Mouse (Mus musculus): ENCODE measurements around the gene Trpv1.

Trpv1 gene

DNA sequence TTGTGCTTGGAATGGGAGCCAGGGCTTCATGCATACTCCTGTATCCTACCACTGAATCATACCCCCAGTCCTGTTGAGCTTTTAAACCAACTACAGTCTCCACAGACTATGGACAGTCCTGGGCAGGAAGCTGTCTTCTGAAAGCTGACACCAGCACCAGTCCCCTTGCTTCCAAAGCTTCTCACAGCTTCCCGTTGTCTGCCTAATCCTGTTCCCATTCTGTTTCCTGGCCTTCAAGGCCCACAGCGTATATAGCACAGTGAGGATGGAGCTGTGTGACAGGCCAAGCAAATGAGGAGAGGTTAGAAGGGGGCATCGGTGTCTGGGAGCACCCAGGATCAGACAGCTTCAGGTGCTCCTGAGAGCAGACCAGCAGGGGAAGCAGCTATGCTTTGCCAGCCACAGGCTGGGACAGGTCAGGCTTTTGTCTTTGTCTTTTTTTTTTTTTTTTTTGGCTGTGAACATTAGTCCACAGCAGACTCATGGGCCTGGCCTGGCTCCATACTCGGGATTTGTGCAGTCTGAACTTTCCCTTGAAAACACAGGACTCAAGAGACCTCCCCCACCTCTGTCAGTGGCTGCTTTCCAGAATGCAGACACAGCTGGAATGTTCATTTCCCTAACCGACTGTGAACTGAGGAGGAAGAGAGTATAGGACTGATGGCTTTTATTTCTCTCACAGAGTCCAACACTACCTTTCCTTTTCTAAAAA is 2.1 kb downstream of the Trpv1 start:
- no peak for DNase-seq (ENCODE audit: low read depth, low spot score)

DNA sequence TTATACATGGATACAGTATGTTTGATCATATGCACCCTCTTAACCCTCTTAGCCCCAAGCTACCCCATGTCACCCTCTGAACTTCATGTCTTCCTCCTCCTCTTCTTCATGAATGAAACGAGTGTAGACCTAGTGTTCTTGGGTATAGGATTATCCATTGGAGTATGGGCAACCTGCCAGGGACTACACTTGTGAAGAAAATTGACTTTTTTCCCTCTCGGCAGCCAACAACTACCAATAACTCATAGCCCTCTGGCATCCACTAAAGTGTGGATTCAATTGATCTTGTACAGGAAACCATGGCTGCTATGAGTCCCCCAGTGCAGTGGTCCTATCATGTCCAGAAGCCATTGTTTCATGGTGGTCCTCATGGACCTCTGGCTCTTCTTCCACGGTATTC is 2.6 kb downstream of the Trpv1 start:
- DNase-seq (ENCODE audit: low read depth, low spot score): no peak

DNA sequence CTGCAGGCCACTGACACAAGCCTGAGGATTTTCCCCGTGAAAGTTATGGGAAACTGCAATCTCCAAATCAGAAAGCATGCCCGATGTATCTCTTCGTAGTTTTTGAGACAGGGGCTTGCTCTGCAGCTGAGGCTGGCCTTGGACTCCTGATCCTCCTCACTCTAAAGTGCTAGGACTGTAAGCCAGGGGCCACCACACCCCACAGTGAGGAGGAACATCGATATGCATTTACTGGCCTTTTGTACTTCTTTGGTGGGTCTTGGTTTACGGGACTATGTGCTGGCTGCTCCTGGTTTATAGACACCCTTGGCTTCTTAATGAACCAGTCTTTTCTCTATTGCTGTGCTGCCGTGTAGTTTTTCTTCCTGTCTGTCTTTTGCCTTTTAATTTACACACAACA is 8.1 kb downstream of the Trpv1 start:
- no peak for DNase-seq (ENCODE audit: low read depth, low spot score)

DNA sequence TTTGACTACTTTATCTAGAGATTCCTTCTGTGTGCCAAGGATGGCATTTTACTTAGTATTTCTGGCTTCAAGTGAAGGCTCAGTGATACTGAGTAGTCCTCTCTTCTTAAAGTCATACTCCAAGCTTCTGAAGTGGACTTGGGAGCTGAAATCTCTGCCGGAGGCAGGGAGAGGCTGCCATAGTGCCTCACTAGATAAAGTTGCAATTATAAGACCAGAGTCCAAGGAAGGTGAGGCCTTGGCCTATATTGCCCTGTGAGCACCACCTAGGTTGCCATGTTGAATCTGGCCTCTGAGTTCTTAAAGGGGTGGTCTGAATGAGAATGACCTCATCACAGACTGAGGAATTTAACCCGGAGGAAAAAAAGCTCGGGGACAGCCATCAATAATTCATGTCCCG is 8.7 kb downstream of the Trpv1 start:
- no peak for DNase-seq (ENCODE audit: low read depth, low spot score)

DNA sequence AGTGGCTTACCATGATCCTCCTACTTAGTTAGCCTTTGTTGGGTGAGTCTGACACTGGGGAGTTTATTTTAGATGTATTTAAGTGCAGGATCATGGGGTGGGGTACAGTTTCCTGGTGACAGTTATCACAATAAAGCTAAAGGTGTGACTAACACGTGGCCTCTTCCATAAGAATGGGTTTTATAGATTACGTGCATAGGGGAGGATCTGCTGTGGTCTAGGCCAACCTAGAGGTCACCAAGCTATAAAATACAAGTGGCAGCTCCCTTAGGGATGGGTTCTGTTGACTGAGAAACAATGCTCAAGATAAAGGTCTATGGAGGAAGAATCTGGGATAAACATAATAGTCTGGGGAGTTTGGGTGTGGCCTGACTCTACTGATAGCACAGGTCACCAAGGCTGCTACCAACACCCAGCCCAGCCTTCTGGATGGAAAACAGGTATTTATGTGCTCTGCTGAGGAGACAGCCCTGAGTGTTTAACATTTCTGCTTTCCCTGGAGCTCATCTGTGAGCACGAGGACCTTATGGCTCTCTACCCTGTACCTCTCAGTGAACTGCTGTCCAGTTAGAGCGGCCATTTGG is 23.4 kb downstream of the Trpv1 start:
- DNase-seq (ENCODE audit: low read depth, low spot score): no peak

DNA sequence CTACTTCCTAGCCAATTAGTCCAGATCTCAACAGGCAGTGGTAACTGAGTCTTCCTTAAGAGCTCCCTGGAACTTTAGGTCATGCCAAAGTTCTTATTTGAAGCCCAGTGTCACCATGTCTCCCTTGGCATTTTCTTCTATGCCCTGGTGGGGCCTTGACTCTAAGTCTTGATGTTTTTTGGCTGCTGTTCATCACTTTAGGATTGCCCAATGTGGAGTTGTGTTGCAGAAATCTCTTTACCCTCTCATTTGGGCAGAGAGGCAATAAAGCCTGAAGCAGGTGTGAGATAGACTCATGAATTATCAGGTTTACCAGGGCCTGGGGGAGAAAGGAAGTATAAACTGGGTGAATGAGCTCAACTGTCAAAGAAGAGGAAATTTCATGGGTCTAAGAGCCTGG is 24.6 kb downstream of the Trpv1 start:
- DNase-seq (ENCODE audit: low read depth, low spot score): no peak

DNA sequence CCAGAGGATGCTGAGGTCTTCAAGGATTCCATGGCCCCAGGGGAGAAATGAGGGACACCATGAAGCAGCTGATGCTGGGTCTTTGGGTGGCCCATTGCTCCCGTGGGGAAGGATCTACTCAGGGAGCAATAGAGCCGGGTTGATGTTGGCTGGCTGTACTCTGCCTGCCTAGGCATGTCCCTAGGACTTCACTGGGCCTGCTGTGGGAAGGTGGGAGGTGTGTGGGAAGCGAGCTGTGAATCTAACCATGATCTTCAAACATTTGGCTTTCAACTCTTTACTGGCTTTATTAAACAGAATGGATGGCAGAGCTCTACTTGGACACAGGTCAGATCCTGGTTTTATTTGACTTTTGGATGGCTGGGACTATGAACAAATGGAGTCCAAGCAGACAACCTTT is 26.4 kb downstream of the Trpv1 start:
- DNase-seq (ENCODE audit: low read depth, low spot score): no peak

DNA sequence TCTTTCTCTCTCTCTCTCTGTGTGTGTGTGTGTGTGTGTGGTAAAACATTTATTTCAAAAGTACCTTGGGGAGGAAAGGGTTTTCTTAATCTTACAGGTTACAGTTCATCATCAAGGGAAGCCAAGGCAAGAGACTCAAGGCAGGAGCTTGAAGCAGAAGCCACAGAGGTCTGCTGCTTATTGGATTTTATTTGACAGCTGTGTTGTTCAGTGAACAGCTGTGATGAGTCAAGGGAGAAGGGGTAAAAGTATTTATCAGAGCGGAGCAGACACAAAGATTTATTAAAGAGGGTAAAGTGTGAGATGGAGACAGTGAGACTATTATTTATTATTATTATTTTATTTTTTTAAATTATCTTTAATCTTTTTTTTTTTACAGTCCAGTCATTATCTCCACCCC is 27.3 kb downstream of the Trpv1 start:
- DNase-seq (ENCODE audit: low read depth, low spot score): no peak

DNA sequence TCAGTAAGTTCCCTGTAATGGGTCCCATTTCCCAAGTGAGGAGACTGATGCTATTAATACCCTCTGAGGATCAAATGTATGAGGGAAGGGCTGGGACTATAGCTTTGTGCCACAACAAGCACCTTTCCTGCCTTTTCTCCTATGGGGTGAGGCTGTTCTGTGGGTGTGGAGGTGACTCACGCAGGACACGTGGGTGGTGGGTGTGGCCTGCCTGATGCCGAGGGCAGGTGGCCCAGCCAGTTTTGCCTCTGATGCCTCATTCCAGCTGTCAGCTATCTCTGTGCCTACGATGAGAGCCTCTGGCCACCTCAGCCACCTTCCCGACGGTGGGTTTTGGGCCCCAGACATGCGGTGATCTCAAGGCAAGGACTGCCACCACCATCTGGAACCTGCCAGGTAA is 33.2 kb downstream of the Trpv1 start, which contains the start of gene Trpv3:
Gene Trpv3 (plus strand): TSS at position 122 of the 400 bp plus-strand sequence.
- DNase-seq (ENCODE audit: low read depth, low spot score): peak; percentile 23

DNA sequence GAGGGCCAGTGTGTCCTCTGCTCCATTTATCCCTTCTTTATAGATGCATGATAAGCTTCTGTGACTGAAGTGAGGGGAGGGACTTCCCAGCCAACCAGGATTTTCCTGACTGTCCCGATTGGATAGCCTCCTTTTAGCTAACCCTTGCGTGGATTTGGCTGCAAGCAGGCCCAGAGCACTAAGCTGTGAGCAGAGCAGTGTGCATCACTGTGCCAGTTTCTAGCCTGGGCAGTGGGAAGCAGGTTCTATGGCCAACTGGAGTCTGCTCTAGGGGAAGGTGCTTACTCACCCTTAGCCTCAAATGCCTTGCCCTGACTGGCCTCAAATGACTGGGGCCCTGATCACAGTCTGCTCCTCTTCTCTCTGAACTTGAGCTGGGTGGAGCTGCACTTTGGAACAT is 40.7 kb downstream of the Trpv1 start:
- DNase-seq (ENCODE audit: low read depth, low spot score): no peak

DNA sequence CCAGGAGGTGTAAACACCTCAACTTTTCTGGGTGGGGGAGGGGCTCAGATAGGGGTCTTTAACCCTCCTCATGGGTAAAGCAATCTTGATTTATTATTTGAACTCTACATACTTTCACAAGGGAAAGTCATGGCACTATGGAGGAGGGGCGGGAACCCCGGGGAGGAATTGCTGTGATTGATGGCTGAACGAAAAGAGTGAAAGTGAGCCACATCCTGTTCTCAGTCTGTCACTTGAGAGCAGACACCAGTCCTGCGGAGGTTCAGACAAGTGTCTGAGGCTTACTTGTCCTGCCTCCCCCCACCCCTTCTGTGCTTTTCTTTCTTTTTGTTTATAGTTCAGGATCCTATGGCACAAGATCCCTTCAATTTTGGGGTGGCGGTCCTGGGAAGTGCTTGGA is 46.6 kb downstream of the Trpv1 start:
- DNase-seq (ENCODE audit: low read depth, low spot score): peak; percentile 26

DNA sequence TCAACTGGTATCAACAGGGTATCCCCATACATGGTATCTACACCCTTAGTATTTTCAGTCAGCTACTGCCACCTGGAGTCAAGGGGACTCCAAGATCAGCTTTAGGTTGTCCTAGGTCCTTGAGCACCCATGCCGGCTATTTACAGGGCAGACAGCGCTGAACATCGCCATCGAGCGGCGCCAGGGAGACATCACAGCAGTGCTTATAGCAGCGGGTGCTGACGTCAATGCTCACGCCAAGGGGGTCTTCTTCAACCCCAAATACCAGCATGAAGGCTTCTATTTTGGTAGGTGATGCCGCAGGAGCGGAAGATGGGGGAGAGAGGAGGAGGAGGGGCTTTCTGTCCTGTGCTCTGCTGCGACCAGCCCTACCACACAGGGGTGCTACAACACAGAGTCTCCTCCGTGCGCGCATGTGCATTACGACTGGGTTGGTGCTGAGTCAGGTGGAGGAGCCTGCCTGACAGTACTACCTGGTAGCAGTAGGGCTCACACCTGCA is 47.5 kb downstream of the Trpv1 start:
- DNase-seq (ENCODE audit: low read depth, low spot score): peak; percentile 65

DNA sequence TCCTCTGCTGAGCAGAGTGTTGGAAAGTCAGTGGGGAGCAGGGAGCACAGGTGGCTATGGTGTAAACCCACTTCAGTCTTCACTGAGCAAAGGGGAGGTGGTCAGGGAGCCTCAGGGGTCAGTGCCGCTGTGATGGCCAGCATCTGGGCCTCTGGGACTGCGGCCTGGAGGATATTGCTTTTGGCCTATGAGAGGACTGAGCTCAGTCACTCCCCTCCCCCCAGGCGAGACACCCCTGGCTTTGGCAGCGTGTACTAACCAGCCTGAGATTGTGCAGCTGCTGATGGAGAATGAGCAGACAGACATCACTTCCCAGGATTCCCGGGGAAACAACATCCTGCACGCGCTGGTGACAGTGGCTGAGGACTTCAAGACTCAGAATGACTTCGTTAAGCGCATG is 49.3 kb downstream of the Trpv1 start:
- DNase-seq (ENCODE audit: low read depth, low spot score): no peak

DNA sequence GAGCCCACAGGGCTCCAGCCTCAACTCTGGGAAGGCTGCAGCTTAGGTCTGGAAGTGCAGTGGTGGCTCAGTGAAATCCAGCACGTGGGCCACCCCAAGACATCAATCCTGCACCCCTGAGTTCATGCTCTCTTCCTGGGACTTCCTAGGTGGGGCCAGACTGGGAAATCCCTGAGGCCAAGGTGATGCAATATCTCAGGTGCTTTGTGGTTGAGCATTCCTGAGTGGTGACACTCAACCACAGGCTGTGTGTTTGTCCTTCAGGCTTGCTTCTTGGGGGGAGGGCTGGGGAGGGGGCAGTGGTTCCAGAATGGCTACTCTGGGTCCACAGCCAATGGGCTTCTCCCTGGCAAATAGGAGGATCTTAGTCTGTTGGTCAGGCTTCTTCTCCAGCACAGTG is 49.8 kb downstream of the Trpv1 start:
- DNase-seq (ENCODE audit: low read depth, low spot score): no peak

DNA sequence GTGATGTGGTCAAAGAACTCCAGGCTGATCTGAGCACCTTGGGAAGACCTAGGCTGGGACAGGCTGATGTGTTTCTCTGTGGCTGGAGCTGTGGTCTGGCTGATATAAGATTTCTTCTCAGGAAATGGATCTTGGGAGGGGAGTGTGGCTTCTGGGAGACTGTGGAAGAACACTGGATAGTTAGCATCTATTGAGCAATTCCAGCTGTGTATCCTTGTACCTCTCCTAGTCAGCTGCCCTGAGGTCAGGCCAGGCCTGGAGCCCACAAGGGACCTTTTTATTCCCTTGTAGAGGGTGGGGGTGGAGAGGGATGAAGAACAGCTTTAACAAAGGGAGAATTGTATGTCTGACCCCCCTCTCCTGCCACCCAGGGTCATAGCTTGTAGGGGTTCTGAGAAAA is 50.3 kb downstream of the Trpv1 start:
- DNase-seq (ENCODE audit: low read depth, low spot score): no peak

DNA sequence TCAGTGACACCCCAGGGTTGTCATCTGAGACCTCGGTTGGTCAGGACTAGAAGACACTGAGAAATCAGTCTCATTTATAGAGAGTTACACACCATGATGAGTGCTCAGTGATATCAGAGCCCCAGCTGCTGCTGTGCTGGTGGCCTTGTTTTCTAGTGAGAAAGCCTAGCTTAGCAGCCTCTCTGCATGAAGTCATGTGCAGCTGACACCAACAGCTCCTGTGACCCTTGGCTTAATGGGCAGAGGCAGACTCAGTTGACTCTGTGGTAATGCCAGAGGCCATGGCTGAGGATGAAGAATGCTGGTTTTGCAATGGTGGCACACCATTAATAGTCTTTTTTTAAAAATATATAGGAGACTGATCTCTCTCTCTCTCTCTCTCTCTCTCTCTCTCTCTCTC is 55.5 kb downstream of the Trpv1 start:
- DNase-seq (ENCODE audit: low read depth, low spot score): no peak

DNA sequence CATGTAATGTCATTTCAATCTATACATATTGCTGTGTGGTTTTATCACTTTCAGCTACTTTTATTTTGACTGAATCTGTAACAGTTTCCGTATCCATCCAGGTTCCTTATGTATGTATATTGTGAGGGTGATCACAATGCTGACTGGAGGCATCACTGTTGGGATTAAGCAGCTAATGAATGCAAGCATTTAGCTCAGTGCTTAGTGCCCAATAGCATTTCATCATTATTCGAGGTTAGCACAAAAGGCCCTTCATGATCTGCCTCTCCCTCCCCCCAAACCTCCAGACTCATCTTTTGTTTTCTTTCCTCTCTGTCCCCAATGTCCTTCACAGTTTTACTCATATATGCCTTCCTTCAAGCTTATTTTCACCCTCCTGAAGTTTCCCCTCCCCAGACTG is 69.0 kb downstream of the Trpv1 start:
- no peak for DNase-seq (ENCODE audit: low read depth, low spot score)

Measured in CD4-positive helper T cell, adult 2 months (primary cell).